ENCODE assay signal across 13 mouse cellular contexts in genomic region chr15:61717216-61717615, GRCm38 (mm10).
"Had no signal": no experiment of that assay in that cellular context is flagged by ENCODE, and none has a peak within 500 bp of the region (broad histone marks: within the 10 kb centered on the region; RNA-seq: fewer than 3 reads in every experiment).

No protein-coding gene starts in this region.

- H3K27me3 ChIP-seq: kidney, embryonic 15.5 days; limb, embryonic 15.5 days; liver, embryonic 12.5 days; midbrain, embryonic 12.5 days had no signal

- DNase-seq: kidney, adult 2 months; kidney, postnatal 14 days; layer of hippocampus, adult 9-11 months; layer of hippocampus, postnatal 36 days; right cerebral cortex, adult 18-20 months; thymus, adult 18-20 months; thymus, postnatal 14 days had no signal

- H3K27ac ChIP-seq: kidney, embryonic 15.5 days; limb, embryonic 15.5 days; liver, embryonic 12.5 days; midbrain, embryonic 12.5 days had no signal

- H3K9ac ChIP-seq: kidney, embryonic 15.5 days; limb, embryonic 15.5 days; liver, embryonic 12.5 days; midbrain, embryonic 12.5 days had no signal

- H3K4me2 ChIP-seq: kidney, embryonic 15.5 days; limb, embryonic 15.5 days; liver, embryonic 12.5 days; midbrain, embryonic 12.5 days had no signal

- H3K36me3 ChIP-seq: kidney, embryonic 15.5 days; limb, embryonic 15.5 days; liver, embryonic 12.5 days; midbrain, embryonic 12.5 days had no signal

- H3K9me3 ChIP-seq: kidney, embryonic 15.5 days; limb, embryonic 15.5 days; liver, embryonic 12.5 days; midbrain, embryonic 12.5 days had no signal

- H3K4me1 ChIP-seq: kidney, embryonic 15.5 days; limb, embryonic 15.5 days; liver, embryonic 12.5 days; midbrain, embryonic 12.5 days had no signal

- ATAC-seq: intestine, embryonic 16.5 days; liver, embryonic 12.5 days; midbrain, embryonic 16.5 days had no signal

- H3K4me3 ChIP-seq: kidney, embryonic 15.5 days; limb, embryonic 15.5 days; liver, embryonic 12.5 days; midbrain, embryonic 12.5 days had no signal
